Mouse (Mus musculus) CH12.LX (cell line): ENCODE data around the gene Oxsr1. TPM values are rescaled to one million over a fixed set of nuclear protein-coding genes. Genes with fewer than 3 reads are reported as not detected.
A peak's percentile ranks its signal among the peaks of the same experiment; 100 is the strongest.
"Not testable (repeated sequence)": the region's sequence is repeated elsewhere in the genome, so short reads cannot be mapped to it uniquely, and the experiment has no call there.

Experiments used
- DNase-seq: peaks from one replicate; pipeline ENCODE4 v3.0.0-alpha.2; 2013; ENCODE audit errors: extremely low read depth
- H3K27ac ChIP-seq: 2 replicates; pipeline ENCODE4 v1.5.1; 2012; ENCODE audit warnings: low read depth, mild to moderate bottlenecking, control low read depth, moderate library complexity; ENCODE audit not compliant: insufficient read depth
- H3K27me3 ChIP-seq: replicated peaks from 2 replicates; pipeline ENCODE3; 2012; ENCODE audit warnings: inconsistent platforms
- H3K36me3 ChIP-seq, 2 experiments: replicated peaks in 1 of 2; 2 replicates each; pipeline versions ENCODE3 to v1.6.1; 2012; ENCODE audit warnings: inconsistent platforms in 1 of 2, low read length in 1 of 2, mild to moderate bottlenecking in 1 of 2, mixed read lengths in 1 of 2, moderate library complexity in 1 of 2; ENCODE audit not compliant: control insufficient read depth in 1 of 2, insufficient read depth in 1 of 2
- H3K4me1 ChIP-seq, 2 experiments: 2 replicates each; pipeline ENCODE4 v1.6.1; 2012; ENCODE audit warnings: inconsistent platforms in 1 of 2, moderate library complexity in 1 of 2; ENCODE audit not compliant: insufficient read depth in 2 of 2, control insufficient read depth in 1 of 2
- H3K4me2 ChIP-seq: 2 replicates; pipeline ENCODE4 v1.6.1; 2012; ENCODE audit warnings: low read depth, mild to moderate bottlenecking, control low read depth; ENCODE audit not compliant: poor library complexity, insufficient read depth, severe bottlenecking
- H3K4me3 ChIP-seq, 3 experiments: fragments of 150-350 bp in 1 of 3; sonication (generic) in 1 of 3; replicated peaks in 1 of 3; 2 replicates each; pipeline versions ENCODE3 to v1.5.1; 2011 to 2012; ENCODE audit warnings: low read depth in 2 of 3, low read length in 2 of 3, mild to moderate bottlenecking in 2 of 3, moderate library complexity in 2 of 3, control low read depth in 1 of 3, improper control_type of control experiment in 1 of 3, inconsistent platforms in 1 of 3, mixed read lengths in 1 of 3; ENCODE audit not compliant: poor library complexity in 1 of 3
- H3K79me2 ChIP-seq: replicated peaks from 2 replicates; pipeline ENCODE4 v1.6.1; 2012; ENCODE audit warnings: mild to moderate bottlenecking, moderate library complexity; ENCODE audit not compliant: control insufficient read depth, poor library complexity, insufficient read depth, severe bottlenecking; ENCODE audit errors: extremely low read depth
- H3K9ac ChIP-seq: 2 replicates; pipeline ENCODE4 v1.6.1; 2012; ENCODE audit warnings: low read depth, mild to moderate bottlenecking, control low read depth, moderate library complexity; ENCODE audit not compliant: insufficient read depth
- H3K9me3 ChIP-seq: replicated peaks from 2 replicates; pipeline ENCODE3; 2012; ENCODE audit warnings: low read length, inconsistent platforms, mixed read lengths
- BHLHE40 ChIP-seq: IDR thresholded peaks from 2 replicates; pipeline ENCODE4 v1.6.1; 2011; ENCODE audit warnings: mild to moderate bottlenecking, low read depth, low read length, improper control_type of control experiment
- CHD2 ChIP-seq: IDR thresholded peaks from 2 replicates; pipeline ENCODE4 v1.6.1; 2011; ENCODE audit warnings: low read length, improper control_type of control experiment
- EP300 ChIP-seq: IDR thresholded peaks from 2 replicates; pipeline ENCODE4 v1.6.1; 2011; ENCODE audit warnings: low read length, improper control_type of control experiment
- ETS1 ChIP-seq: conservative IDR thresholded peaks from 2 replicates; pipeline ENCODE4 v1.6.1; 2012; ENCODE audit warnings: low read depth, mild to moderate bottlenecking, inconsistent platforms, low read length, improper control_type of control experiment, moderate library complexity
- HCFC1 ChIP-seq: IDR thresholded peaks from 2 replicates; pipeline ENCODE4 v1.6.1; 2012; ENCODE audit warnings: low read depth, mild to moderate bottlenecking, inconsistent platforms, low read length, improper control_type of control experiment
- IRF4 ChIP-seq: IDR thresholded peaks from 2 replicates; pipeline ENCODE4 v1.6.1; 2014; ENCODE audit warnings: low read depth, mild to moderate bottlenecking, inconsistent platforms, low read length, improper control_type of control experiment
- MAX ChIP-seq: IDR thresholded peaks from 2 replicates; pipeline ENCODE4 v1.6.1; 2011; ENCODE audit warnings: low read length, improper control_type of control experiment
- MAZ ChIP-seq: IDR thresholded peaks from 2 replicates; pipeline ENCODE4 v1.6.1; 2012; ENCODE audit warnings: low read depth, mild to moderate bottlenecking, inconsistent platforms, low read length, improper control_type of control experiment, moderate library complexity
- MEF2A ChIP-seq: IDR thresholded peaks from 2 replicates; pipeline ENCODE4 v1.6.1; 2014; ENCODE audit warnings: low read depth, mild to moderate bottlenecking, inconsistent platforms, low read length, improper control_type of control experiment, borderline replicate concordance
- MYC ChIP-seq: IDR thresholded peaks from 2 replicates; pipeline ENCODE4 v1.6.1; 2011; ENCODE audit warnings: low read depth, mild to moderate bottlenecking, improper control_type of control experiment, low read length
- RCOR1 ChIP-seq: conservative IDR thresholded peaks from 2 replicates; pipeline ENCODE4 v1.6.1; 2012; ENCODE audit warnings: low read depth, mild to moderate bottlenecking, inconsistent platforms, low read length, improper control_type of control experiment
- SIN3A ChIP-seq: IDR thresholded peaks from 2 replicates; pipeline ENCODE4 v1.6.1; 2012; ENCODE audit warnings: low read length, improper control_type of control experiment, inconsistent platforms
- TCF12 ChIP-seq: IDR thresholded peaks from 2 replicates; pipeline ENCODE4 v1.6.1; 2014; ENCODE audit warnings: low read depth, mild to moderate bottlenecking, inconsistent platforms, low read length, improper control_type of control experiment
- UBTF ChIP-seq: IDR thresholded peaks from 2 replicates; pipeline ENCODE4 v1.6.1; 2012; ENCODE audit warnings: low read depth, mild to moderate bottlenecking, inconsistent platforms, low read length, improper control_type of control experiment, moderate library complexity
- dilution Hi-C: fragments of 300-500 bp; cut with MboI; formaldehyde crosslinking; loops from 2 replicates; pipeline ENCODE4 v1.14.3; 2020; ENCODE audit warnings: low sequenced_read_pairs; ENCODE audit not compliant: extremely low pct_unique_long_range_greater_than_20kb, extremely low pct_ligation_motif_present
- in situ Hi-C: fragments of 300-500 bp; cut with MboI; formaldehyde crosslinking; loops from 3 replicates; pipeline ENCODE4 v1.14.3; 2019; ENCODE audit warnings: low sequenced_read_pairs, low pct_ligation_motif_present, low pct_unique_long_range_greater_than_20kb, mixed read lengths
- polyA plus RNA-seq: library from polyadenylated mRNA; unstranded; fragments of >175 nt; gene quantifications from 2 replicates; pipeline ENCODE4 v1.2.1, GENCODE M21; 2012; ENCODE audit warnings: low read depth; ENCODE audit not compliant: insufficient read length
- total RNA-seq, 2 experiments: library from RNA; depleted of rRNA; stranded (reverse); fragments of 300-350 nt in 1 of 2; fragments of >200 nt in 1 of 2; gene quantifications; 2 replicates each; pipeline ENCODE4 v1.2.3; 2012 to 2014

The Oxsr1 gene
- total and polyA plus RNA-seq, 3 experiments = 22.1 to 36.1 (median 33.3) TPM

DNA sequence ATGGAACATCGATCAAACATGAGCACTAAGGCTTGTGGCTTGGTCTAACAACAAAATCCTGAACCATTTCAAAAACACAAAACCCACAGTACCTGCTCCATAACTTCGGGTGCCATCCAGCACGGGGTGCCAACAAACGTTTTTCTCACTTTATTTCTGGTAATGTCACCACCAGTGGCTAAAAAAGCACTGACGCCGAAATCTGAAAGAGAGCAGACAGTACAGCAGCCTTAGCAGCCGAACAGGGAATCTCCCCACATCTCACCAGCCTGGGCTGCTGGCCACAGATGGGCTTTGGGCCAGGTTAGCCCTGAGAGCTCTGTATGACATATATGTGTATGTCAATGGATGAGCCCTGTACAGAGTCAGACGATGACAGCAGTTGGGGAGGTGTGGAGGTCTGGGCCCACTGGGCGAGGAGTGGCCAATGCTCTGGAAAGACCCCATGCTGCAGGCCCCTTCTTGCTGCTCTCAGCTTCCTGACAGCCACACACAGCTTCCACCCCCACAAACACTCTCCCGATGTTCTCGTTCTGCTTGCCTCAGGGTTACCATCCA, 53.6 kb downstream of the Oxsr1 start:
- H3K36me3 ChIP-seq = peaks cover 13 to 49% of the 10 kb centered on the region in 2 experiments
- DNase-seq = peak; percentile 38
- in situ Hi-C loops (no loop called here), dilution Hi-C loops (no loop called here)
- no peak overlapping the region for H3K4me3 ChIP-seq
- H3K4me2 ChIP-seq = peak overlapping the region; percentile 52; the same call in 1 of the 2 replicates
- no peak for TF ChIP-seq EP300
- TF ChIP-seq HCFC1 = no peak
- TF ChIP-seq SIN3A = peak; percentile 6; the same call in 1 of the 2 replicates
- peak; percentile 43; the same call in 1 of the 2 replicates for TF ChIP-seq MEF2A
- no peak for TF ChIP-seq IRF4
- TF ChIP-seq MYC = no peak
- 0 out of 2 replicates have a peak, but pooled peaks have one; percentile 23 for TF ChIP-seq TCF12
- no peak for TF ChIP-seq MAZ
- no peak for TF ChIP-seq BHLHE40
- no peak overlapping the region for H3K9ac ChIP-seq
- H3K9me3 ChIP-seq = no peaks in the 10 kb centered on the region
- H3K27me3 ChIP-seq = no peaks in the 10 kb centered on the region
- H3K79me2 ChIP-seq = no peaks in the 10 kb centered on the region
- H3K4me1 ChIP-seq = peaks cover 24 to 73% of the 10 kb centered on the region in 2 experiments
- no peak overlapping the region for H3K27ac ChIP-seq

DNA sequence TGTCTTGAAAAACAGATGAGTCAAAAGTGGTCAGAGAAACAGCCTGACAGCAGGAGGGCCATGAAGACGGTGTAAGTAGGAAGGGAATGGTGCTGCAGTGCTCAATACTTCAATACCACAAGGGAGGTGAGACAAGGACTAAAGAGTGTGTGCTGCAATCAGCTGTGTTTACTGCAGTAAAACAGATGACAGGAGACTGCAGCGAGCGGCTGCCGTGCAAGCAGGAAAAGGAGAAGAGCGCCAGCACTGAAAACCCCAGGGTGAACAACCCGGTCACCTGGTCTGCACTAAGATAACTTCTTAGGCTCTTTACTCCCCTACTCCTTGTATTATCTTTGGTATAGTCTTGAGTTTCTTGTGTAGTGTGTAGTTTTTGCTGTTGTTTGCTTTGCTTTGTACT, 54.1 kb downstream of the Oxsr1 start:
- in situ Hi-C loops = no loop called here
- H3K9ac ChIP-seq = no peak overlapping the region

DNA sequence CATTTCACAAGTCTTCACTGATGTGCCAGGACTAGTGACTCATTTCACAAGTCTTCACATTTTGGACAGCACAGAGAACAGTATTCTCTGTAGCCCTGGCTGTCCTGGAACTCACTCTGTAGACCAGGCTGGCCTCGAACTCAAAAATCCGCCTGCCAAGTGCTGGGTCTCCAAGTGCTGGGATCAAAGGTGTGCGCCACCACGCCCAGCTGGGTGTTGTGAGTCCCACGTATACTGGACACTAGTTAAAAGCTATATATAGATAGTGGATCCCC, 56.2 kb downstream of the Oxsr1 start:
- H3K4me2 ChIP-seq, in situ Hi-C loops, dilution Hi-C loops, H3K27me3 ChIP-seq, H3K9ac ChIP-seq, H3K4me3 ChIP-seq, H3K79me2 ChIP-seq, H3K9me3 ChIP-seq: not testable (repeated sequence)
- TF ChIP-seq RCOR1 (peak; percentile 98), MAX (peak; percentile 36; the same call in 1 of the 2 replicates), UBTF (peak; percentile 14; the same call in 1 of the 2 replicates), EP300 (peak; percentile 98; the same call in 1 of the 2 replicates), ETS1 (peak; percentile 89), MEF2A (peak; percentile 92; the same call in 1 of the 2 replicates), CHD2 (0 out of 2 replicates have a peak, but pooled peaks have one; percentile 89), TCF12 (peak; percentile 89)
- H3K36me3 ChIP-seq = peaks cover 10 to 42% of the 10 kb centered on the region in 2 experiments
- peak overlapping the region; percentile 54 for H3K27ac ChIP-seq
- peaks cover 31 to 81% of the 10 kb centered on the region in 2 experiments for H3K4me1 ChIP-seq
- DNase-seq = peak; percentile 70

More for the DNA sequence above, 54.1 kb downstream of the Oxsr1 start:
- no peaks in the 10 kb centered on the region for H3K9me3 ChIP-seq
- DNase-seq = peak; percentile 47
- H3K27ac ChIP-seq = peak overlapping the region; percentile 32; the same call in 1 of the 2 replicates
- no peaks in the 10 kb centered on the region for H3K27me3 ChIP-seq
- no peaks in the 10 kb centered on the region for H3K79me2 ChIP-seq
- peak overlapping the region; percentile 52; the same call in 1 of the 2 replicates for H3K4me2 ChIP-seq
- dilution Hi-C loops = no loop called here
- TF ChIP-seq CHD2 (no peak), ETS1 (peak; percentile 57), IRF4 (peak; percentile 14; the same call in 1 of the 2 replicates), SIN3A (peak; percentile 64; the same call in 1 of the 2 replicates)
- H3K36me3 ChIP-seq = peaks cover 13 to 49% of the 10 kb centered on the region in 2 experiments
- H3K4me3 ChIP-seq = no peak overlapping the region
- H3K4me1 ChIP-seq = peaks cover 25 to 76% of the 10 kb centered on the region in 2 experiments
